Mouse (Mus musculus) midbrain, postnatal 0 days (tissue): ENCODE data around the gene Lgalsl. TPM values are rescaled to one million over a fixed set of nuclear protein-coding genes. Genes with fewer than 3 reads are reported as not detected.

Source experiments
- ATAC-seq: fragments of 200-750 bp; cut with Nextera tagmentation; 2 replicates; pipeline ENCODE4 v1.8.0; 2017; ENCODE audit warnings: moderate number of reproducible peaks, mild to moderate bottlenecking, moderate TSS enrichment, moderate library complexity; ENCODE audit not compliant: low FRiP score
- DNase-seq: peaks from one replicate; pipeline ENCODE4 v3.0.0-alpha.2; 2015; ENCODE audit warnings: low spot score
- H3K27ac ChIP-seq: fragments of 300-500 bp; sonication (generic); 2 replicates; pipeline ENCODE4 v1.5.1; 2014; ENCODE audit warnings: low read depth, mild to moderate bottlenecking, low read length, mixed read lengths
- H3K27me3 ChIP-seq: fragments of 300-500 bp; sonication (generic); 2 replicates; pipeline ENCODE4 v1.6.1; 2014; ENCODE audit warnings: low read length, control low read depth, mixed read lengths; ENCODE audit not compliant: insufficient read depth
- H3K36me3 ChIP-seq: fragments of 300-500 bp; sonication (generic); 2 replicates; pipeline ENCODE4 v1.6.1; 2014; ENCODE audit warnings: low read length, control low read depth, mixed read lengths; ENCODE audit not compliant: insufficient read depth
- H3K4me1 ChIP-seq: fragments of 300-500 bp; sonication (generic); 2 replicates; pipeline ENCODE4 v1.6.1; 2014; ENCODE audit warnings: mild to moderate bottlenecking, control low read depth, antibody characterized with exemption, low read length, mixed read lengths; ENCODE audit not compliant: insufficient read depth
- H3K4me2 ChIP-seq: fragments of 300-500 bp; sonication (generic); 2 replicates; pipeline ENCODE4 v1.6.1; 2014; ENCODE audit warnings: low read depth, mild to moderate bottlenecking, low read length, mixed read lengths; ENCODE audit not compliant: poor library complexity, severe bottlenecking
- H3K4me3 ChIP-seq: fragments of 300-500 bp; sonication (generic); 2 replicates; pipeline ENCODE4 v1.5.1; 2014; ENCODE audit warnings: low read depth, mild to moderate bottlenecking, low read length, moderate library complexity
- H3K9ac ChIP-seq: fragments of 300-500 bp; sonication (generic); replicated peaks from 2 replicates; pipeline ENCODE4 v1.6.1; 2014; ENCODE audit warnings: mild to moderate bottlenecking, low read length, moderate library complexity, mixed read lengths; ENCODE audit not compliant: poor library complexity, severe bottlenecking
- H3K9me3 ChIP-seq: fragments of 300-500 bp; sonication (generic); 2 replicates; pipeline ENCODE4 v1.6.1; 2016; ENCODE audit warnings: low read length, control low read depth
- CTCF ChIP-seq: IDR thresholded peaks from 2 replicates; pipeline ENCODE4 v1.5.1; 2016; ENCODE audit warnings: antibody characterized with exemption, mild to moderate bottlenecking
- WGBS: fragments of 180-500 bp; shearing (Covaris S2); extraction: QIAGEN DNeasy Blood & Tissue Kit; methylation state at CpG from one replicate; pipeline ENCODE4 v1.1.7; 2014; 5-methylcytosine and 5-hydroxymethylcytosine counted together
- polyA plus RNA-seq: library from polyadenylated mRNA; unstranded; fragments of >200 nt; fragmentation: Nextera tagmentation; extraction: Ambion mirVana; gene quantifications from 2 replicates; pipeline ENCODE4 v1.2.1, GENCODE M21; 2015
- total RNA-seq: library from RNA; depleted of rRNA; stranded (reverse); fragments of >200 nt; gene quantifications from 2 replicates; pipeline ENCODE4 v1.2.3, GENCODE M21; 2014

The Lgalsl gene
- total and polyA plus RNA-seq, 2 experiments from 2014 or later = 83.1 to 94.5 TPM

GRCm38 (mm10) chr11:20813901-20814523 lies 16.8 kb downstream of the Lgalsl start:
- no peak overlapping the region for H3K9ac ChIP-seq

GRCm38 (mm10) chr11:20812153-20812887 lies 18.5 kb downstream of the Lgalsl start:
- 78% methylated on average over 5 of the region's 5 CpGs for WGBS
- no peak overlapping the region for H3K27ac ChIP-seq
- no peak overlapping the region for H3K4me3 ChIP-seq
- H3K27me3 ChIP-seq = 0 out of 2 replicates have a peak, but pooled peaks cover 3% of the 10 kb centered on the region
- no peak for ATAC-seq
- H3K4me2 ChIP-seq = no peak overlapping the region
- no peaks in the 10 kb centered on the region for H3K36me3 ChIP-seq
- DNase-seq = no peak
- no peaks in the 10 kb centered on the region for H3K9me3 ChIP-seq
- TF ChIP-seq CTCF = no peak
- H3K9ac ChIP-seq = no peak overlapping the region
- no peaks in the 10 kb centered on the region for H3K4me1 ChIP-seq

More at GRCm38 (mm10) chr11:20813901-20814523, 16.8 kb downstream of the Lgalsl start:
- H3K36me3 ChIP-seq = no peaks in the 10 kb centered on the region
- H3K4me2 ChIP-seq = no peak overlapping the region
- no peaks in the 10 kb centered on the region for H3K9me3 ChIP-seq
- no peaks in the 10 kb centered on the region for H3K4me1 ChIP-seq
- TF ChIP-seq CTCF = no peak
- whole genome bisulfite sequencing = 85% methylated on average over 6 of the region's 6 CpGs
- no peak for DNase-seq
- H3K27me3 ChIP-seq = 0 out of 2 replicates have a peak, but pooled peaks cover 3% of the 10 kb centered on the region
- no peak overlapping the region for H3K4me3 ChIP-seq
- no peak overlapping the region for H3K27ac ChIP-seq
- no peak for ATAC-seq

- TF ChIP-seq CTCF = no peak
- ATAC-seq (no peak), DNase-seq (no peak)
- no peaks in the 10 kb centered on the region for H3K9me3 ChIP-seq
- no peaks in the 10 kb centered on the region for H3K4me1 ChIP-seq
- H3K4me2 ChIP-seq = no peak overlapping the region
- H3K36me3 ChIP-seq = no peaks in the 10 kb centered on the region
- H3K27me3 ChIP-seq = no peaks in the 10 kb centered on the region
- WGBS = 92% methylated on average over 5 of the region's 5 CpGs
- no peak overlapping the region for H3K27ac ChIP-seq
- no peak overlapping the region for H3K4me3 ChIP-seq
- no peak overlapping the region for H3K9ac ChIP-seq
Observed at GRCm38 (mm10) chr11:20806659-20807058, 24.2 kb downstream of the Lgalsl start.

- WGBS = 68% methylated on average over 4 of the region's 4 CpGs
- no peak overlapping the region for H3K9ac ChIP-seq
- H3K4me1 ChIP-seq = no peaks in the 10 kb centered on the region
- H3K27me3 ChIP-seq = no peaks in the 10 kb centered on the region
- H3K4me3 ChIP-seq = no peak overlapping the region
- DNase-seq (no peak), ATAC-seq (no peak)
- no peak for TF ChIP-seq CTCF
- H3K36me3 ChIP-seq = no peaks in the 10 kb centered on the region
- H3K9me3 ChIP-seq = no peaks in the 10 kb centered on the region
- no peak overlapping the region for H3K27ac ChIP-seq
- no peak overlapping the region for H3K4me2 ChIP-seq
Observed at GRCm38 (mm10) chr11:20805604-20806249, 25.1 kb downstream of the Lgalsl start.

GRCm38 (mm10) chr11:20804416-20804815 lies 26.4 kb downstream of the Lgalsl start:
- Histone ChIP-seq H3K27me3 (no peaks in the 10 kb centered on the region), H3K9me3 (no peaks in the 10 kb centered on the region), H3K9ac (no peak overlapping the region), H3K36me3 (no peaks in the 10 kb centered on the region), H3K27ac (no peak overlapping the region), H3K4me3 (no peak overlapping the region), H3K4me1 (no peaks in the 10 kb centered on the region), H3K4me2 (no peak overlapping the region)
- DNase-seq = no peak
- 94% methylated on average over 4 of the region's 4 CpGs for WGBS
- ATAC-seq = no peak
- no peak for TF ChIP-seq CTCF
